Mouse (Mus musculus) layer of hippocampus, postnatal 14 days (tissue): ENCODE data around the gene Awat2. TPM values are rescaled to one million over a fixed set of nuclear protein-coding genes. Genes with fewer than 3 reads are reported as not detected.
"Not testable (repeated sequence)": the region's sequence is repeated elsewhere in the genome, so short reads cannot be mapped to it uniquely, and the experiment has no call there.

Experiments
- DNase-seq, 2 experiments: peaks; one replicate each; pipeline ENCODE4 v3.0.0; 2021 to 2022; ENCODE audit warnings: low spot score in 2 of 2, mixed read lengths in 1 of 2
- long read RNA-seq, 2 experiments: library from polyadenylated mRNA; stranded (forward); transcript quantifications; one replicate each; pipeline ENCODE4 v2.0.0; 2021
- microRNA-seq, 2 experiments: library from miRNA; unstranded; fragments of <30 nt; microRNA quantifications; one replicate each; pipeline ENCODE4 v1.2.0; 2021
- total RNA-seq, 2 experiments: library from RNA; stranded (reverse); gene quantifications; 2 replicates each; pipeline ENCODE4 v1.2.3; 2021

Awat2 gene
- under 1 TPM in 1 of 2 experiments, not detected in 1; 0.16 TPM for total RNA-seq
- long read RNA-seq, experiment 1 = 0 reads
- long read RNA-seq, experiment 2 = 0 reads

DNA sequence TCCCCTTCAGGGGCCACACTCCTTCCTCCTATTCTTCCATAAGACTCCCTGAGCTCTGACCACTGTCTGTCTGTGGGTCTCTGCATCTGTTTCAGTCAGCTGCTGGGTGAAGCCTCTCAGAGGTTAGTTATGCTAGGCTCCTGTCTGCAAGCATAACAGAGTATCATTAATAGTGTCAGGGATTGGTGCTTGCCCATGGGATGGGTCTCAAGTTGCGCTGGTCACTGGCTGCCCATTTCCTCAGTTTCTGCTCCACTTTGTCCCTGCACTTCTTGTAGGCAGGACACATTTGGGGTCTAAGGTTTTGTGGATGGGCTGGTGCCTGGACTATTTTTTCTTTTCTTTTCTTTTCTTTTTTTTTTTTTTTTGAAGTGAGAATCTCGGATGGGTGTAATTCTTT, at the start of gene Awat2:
Gene Awat2, minus strand, starts transcription at position 101 of the 400 bp plus-strand sequence.
- not testable (repeated sequence) for DNase-seq

DNA sequence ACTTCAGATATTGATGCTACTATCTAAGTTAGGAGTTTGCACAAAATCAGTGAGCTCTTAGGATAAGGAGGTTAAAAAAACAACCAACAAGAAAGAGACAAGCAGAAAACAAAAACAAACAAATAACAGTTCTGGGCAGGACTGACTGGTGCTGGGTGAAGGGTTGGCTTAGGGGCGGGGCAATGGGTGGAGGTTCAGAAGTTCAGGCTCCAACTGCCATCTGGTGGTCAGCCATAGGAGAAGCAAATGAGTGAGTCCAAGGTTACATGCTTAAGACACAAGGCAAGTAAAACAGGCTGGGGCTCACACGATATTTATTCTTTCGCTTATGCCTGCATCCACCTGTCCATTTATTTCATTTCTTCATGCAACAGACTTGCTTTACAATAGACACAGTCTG, 37.8 kb upstream of the Awat2 start:
- DNase-seq = peak; percentile 14 to 58

DNA sequence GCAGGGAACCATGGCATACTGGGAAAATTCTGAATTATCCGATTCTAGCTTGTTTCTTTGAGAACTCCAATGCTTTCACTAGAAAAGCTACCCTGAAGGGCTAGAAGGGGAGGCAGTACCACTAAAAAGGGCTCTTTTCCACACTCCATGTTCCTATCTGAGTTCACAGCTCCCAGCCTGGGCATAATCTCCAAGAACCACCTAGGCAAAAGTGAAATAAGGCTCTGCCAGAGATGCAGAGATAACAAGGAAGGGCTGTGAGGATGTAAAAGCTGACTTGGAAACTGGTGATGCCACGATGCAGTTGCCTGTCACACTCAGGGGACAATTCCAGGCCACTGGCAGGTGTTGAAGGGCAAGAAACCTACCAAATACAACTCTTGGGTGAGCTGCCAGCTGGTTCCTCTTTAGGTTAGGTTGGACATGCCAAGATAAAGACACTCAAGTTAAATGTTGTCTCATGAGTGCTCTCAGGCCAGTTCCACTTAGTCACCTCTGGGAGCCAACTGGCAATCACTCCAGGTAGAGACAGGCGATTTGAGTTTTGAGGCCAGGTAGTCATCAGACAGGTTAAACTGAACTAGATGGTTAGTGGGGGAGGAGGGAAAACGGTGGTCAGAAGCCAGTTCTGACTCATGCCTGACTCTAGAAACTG, 33.2 kb upstream of the Awat2 start:
- no peak for DNase-seq

DNA sequence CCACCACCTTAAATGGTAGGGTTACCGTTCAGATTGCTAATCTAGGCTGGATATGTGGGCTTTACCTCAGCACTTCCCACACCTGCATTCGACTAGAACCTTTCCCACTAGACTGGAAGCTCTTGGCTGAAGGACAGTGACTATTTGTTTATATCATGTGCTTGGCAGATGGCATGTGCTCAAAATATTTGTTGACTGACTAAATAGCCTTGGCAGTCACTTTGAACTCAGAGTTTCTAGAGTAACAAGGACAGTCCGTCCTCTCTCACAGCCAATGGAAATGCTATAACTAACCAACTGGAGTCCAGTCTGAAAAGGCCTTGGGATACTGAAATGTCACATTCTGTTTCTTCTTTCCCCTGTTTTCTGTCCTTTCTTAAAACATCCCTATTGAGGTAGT, 29.0 kb upstream of the Awat2 start:
- no peak for DNase-seq

DNA sequence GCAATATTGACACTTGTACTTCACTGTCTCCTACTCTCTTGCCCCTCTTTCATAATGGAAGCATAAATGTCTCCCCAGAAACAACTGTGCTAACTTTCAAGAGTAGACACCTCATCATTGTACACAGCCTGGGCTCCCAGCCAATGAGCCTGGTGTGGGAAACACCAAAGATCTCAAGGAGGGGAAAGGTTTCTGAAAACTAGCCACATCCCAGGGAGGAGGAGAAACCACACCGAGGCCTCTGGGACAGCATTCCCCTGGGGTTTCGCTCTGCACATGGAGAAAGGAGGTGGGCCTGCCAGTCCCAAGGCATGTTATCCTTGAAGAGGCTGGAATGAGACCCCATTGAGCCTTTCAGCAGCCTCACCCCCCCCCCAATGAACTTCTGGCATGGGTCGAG, 27.6 kb upstream of the Awat2 start:
- no peak for DNase-seq

DNA sequence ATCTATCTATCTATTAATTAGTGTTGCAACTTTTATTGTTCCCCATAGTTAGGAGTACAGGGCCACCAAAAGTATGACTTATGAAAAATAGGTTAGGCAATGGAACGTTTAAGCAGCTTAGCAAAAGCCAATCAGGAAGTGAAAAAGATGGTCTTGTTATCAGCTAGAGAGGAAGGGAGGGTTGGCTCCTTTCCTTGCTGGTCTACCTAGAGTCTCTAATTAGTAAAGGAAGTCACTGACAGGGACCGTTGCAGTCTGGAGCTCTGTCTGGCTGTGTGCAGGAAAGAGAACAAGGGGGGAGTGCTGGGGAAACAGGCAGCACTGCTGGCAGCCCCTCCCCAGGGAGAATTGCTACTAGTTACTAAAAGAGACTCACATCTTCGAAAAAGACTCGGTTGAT, 25.5 kb upstream of the Awat2 start:
- DNase-seq = no peak

DNA sequence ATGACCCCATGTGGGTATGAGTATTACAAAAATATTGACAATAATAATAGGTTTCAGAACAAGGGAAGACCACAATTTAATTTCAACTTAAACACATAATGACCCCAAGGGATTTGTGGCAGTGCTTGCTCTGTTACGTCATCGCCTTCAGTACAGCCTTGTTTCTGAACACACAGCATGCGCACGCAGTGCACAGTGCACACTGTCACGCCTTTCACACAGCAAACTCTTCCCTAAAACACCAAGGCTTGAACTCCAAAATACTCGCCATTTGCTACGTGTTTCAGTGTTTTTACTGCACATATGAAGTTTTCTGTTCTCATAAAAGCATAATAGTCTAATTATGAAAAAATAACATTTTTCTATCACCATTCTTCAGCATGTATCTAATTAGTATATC, 1.0 kb upstream of the Awat2 start:
- DNase-seq = no peak

DNA sequence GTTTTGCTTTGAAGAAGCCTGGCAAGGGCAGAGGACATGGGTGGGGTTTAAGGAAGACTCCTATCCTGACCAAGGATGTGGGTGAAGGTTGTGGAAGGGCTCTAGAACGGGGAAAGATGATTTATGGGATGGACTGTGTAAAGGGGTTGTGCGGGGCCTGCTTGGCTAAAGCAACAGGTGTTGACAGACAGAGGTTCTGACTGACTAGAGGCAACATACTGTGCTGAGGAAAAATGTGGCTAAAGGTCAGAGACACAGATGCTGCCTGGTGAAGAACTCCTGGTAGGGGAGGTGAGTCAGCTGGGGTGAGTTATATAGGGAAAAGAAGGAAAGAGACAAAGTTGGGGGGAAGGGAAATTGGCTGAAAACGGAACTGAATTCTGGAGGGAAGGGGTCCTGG, 10.2 kb downstream of the Awat2 start:
- no peak for DNase-seq

DNA sequence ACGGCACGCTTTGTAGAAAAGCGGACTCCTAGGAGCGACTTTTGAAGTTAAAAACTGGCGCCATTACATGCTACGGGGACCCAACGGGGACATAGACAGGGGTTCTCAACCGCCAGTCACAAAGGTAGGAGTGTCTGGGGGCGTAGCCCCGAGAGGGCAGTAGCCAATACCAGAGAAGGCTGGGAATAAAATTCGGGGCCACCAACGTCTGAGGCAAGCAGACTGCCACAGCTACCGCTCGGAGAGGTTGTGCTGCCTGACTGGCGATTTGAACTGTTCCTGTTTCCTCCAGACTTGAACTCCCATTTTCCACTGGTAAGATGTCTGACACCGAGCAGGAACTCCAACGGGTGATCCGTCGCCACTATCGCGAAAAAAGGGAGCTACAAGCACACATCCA, 13.8 kb downstream of the Awat2 start, which contains the start of gene Otud6a:
Gene Otud6a, plus strand, starts transcription at position 321 of the 400 bp plus-strand sequence.
- no peak for DNase-seq

DNA sequence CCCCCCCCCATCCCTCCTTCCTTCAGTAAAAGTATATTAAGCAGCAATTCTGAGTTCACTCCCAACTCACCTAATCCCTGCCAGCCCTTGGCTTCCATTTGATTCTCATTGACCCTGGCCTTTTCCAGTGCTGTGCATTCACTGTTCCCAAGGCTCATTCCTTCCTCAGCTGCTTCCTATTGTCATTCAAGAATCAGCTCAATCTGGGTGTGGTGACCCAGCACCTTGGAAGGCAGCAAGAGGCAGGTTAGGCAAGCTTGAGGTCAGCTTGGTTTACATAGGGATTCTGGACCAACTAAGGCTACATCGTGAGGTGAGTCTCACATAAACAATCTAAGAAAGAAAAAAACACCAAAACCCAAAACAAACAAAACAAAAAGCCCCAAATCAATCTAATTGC, 33.3 kb downstream of the Awat2 start:
- no peak for DNase-seq

DNA sequence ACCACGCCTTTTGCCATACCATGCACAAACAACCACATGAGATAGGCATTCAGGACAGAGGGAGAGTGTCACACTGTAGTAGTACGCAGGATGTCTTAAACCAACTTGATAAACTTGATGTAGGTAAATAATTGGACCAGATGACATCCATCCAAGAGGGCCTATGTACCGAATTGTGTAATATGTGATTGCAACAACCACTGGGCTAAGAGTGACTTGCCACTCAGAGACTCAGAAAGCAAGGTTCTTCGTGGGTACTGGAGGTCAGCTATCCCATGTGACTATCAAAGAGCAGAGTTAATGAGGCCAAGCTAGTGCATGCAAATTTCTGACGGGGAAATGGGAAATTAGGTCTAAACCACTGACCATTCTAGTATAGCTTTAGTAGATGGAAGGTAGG, 40.9 kb downstream of the Awat2 start:
- DNase-seq = no peak

DNA sequence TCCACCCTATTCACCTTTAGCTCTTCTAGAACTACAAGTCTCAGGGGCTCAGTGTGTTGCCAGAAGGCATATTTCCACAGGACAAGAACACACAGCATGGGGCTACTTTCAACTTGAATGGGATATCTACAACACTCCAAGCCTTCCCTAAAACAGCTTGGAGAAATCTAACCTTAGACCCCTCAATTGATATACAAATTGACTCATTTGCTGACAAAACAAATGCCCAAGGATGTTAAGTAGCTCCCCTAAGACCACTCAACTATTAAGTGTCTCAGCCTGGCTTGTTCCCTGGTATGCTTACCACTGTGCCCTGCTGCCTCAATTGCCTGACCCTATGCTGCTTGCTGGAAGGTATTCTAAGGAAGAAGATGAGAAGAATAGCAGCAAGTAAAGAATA, 41.6 kb downstream of the Awat2 start:
- no peak for DNase-seq

DNA sequence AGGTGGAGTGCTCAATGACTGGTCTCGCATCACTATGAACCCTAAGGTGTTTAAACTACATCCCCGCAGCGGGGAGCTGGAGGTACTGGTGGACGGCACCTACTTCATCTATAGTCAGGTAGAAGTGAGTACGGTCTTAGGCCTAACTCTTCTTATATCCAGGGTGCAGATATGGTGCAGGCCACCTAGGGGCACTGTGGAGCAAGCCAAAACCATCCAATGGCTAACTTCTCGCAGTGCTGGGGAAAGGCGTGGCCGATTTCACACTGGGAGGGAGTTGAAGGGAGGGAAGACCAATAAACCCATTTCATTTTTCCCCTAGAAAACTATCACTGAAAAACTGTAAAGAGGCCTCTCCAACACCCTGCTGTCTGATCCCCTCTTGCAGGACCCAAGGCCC, 47.5 kb downstream of the Awat2 start:
- DNase-seq = no peak

DNA sequence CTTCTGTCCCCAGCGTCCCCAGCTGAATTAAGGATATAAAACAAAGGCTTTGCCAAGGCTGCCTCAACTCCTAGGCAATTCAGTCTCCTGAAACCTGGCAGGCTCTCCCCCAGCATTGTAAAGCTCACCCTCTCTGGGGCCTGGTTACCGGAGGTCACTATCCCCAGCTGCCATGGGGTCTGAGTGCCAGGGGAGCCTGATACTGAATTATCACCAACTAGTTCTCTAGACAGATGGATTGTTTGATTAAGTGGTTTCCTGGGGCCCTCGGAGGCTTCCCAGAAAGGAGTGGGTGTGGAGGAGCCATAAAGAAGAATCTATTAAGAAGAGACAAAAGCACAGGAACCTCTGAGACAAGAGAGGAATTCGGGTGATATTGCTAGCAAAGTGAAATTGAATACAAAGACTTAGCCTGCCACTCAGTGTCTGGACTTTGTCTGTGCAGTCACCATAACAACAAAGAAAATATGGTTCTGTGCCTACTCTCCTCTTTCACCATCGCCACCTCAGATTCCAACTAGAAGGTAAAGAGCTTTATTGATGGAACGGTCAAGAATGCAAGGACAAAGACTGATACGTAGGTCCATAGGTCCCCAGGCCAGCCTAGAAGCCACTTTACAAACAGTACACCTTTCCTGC, 48.2 kb downstream of the Awat2 start:
- no peak for DNase-seq

DNA sequence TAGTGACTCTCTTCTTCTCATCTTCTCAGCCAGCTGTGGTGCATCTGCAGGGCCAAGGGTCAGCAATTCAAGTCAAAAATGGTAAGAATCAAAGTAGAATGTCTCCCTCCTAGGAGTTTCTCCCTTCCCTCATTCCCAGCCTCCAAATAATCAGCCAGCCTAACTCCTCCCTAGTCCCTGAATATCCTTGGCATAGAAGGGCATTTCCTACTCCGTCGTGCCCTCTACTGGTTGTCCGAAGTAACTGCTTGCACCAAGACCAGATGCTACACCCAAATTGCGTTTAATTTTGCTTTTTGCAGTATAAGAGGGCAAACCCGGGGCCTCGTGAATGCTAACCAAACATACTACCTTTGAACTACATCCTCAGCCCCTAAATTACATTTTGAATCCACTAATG, 50.2 kb downstream of the Awat2 start:
- peak; percentile 6 to 26 for DNase-seq

DNA sequence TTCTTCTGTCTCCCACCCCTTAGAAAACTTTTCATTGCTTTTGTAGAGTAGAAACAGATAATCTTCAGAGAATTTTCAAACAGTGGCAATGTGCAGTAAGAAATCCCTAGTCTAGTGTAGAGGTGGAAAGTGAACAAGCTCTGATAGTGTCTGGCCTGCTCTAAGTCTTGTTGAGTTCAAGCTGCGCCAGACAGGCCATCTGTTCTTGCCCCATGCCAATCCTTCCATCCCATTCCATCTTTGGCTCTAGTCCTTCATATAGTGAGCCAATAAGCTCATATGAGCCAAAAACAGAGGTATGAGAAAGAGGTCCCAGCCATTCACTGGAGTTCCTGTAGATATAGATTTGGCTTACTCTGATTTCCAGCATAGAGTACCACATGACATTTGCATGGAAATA, 52.6 kb downstream of the Awat2 start:
- no peak for DNase-seq

DNA sequence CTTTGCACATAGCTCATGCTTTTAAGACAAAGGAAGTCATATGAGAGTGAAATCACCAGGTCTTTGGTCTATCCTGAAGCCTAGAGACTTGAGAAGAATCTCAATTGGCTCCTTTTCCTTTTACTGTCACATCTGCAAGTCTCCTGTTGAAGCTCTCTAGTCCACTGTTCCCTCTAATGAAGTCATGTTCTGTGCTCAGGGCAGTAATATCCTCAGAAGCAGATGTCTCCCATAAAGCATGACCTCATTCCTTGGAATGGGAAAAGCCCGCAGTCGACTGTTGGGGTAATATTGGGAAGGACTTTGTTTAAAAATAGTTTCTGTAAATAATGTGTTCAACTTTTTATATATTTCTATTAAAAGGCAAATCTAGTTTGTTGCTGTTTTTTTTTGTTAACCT, 85.5 kb downstream of the Awat2 start:
- no peak for DNase-seq

Small RNA genes within 50 kb of the gene (microRNA-seq; reads per million reads assigned to microRNA genes)
- 4,392 to 4,428 reads per million in 2 experiments for gene Mir676

Other genes with a start within 250 kb of the Awat2 start
- not detected for gene Otud6a, start 13.7 kb downstream of the Awat2 start, total RNA-seq
- gene Igbp1, start 51.6 kb upstream of the Awat2 start, total RNA-seq = 10 to 100 TPM; 34.5 to 36.8 TPM
- gene Dgat2l6, start 82.1 kb upstream of the Awat2 start, total RNA-seq = not detected
- not detected for gene Awat1, start 129.5 kb upstream of the Awat2 start, total RNA-seq
- gene P2ry4, start 152.2 kb upstream of the Awat2 start, total RNA-seq = under 1 TPM in 1 of 2 experiments, not detected in 1; 0.07 TPM
- not detected for gene Arr3, start 162.8 kb upstream of the Awat2 start, total RNA-seq
- gene Kif4, start 183.0 kb upstream of the Awat2 start, total RNA-seq = 1 to 10 TPM; 1.6 to 2.4 TPM
- gene Pdzd11, start 183.9 kb upstream of the Awat2 start, total RNA-seq = 10 to 100 TPM; 36.6 to 36.7 TPM